Mouse (Mus musculus): ENCODE measurements around the gene Gm6880. TPM values are rescaled to one million over a fixed set of nuclear protein-coding genes. Genes with fewer than 3 reads are reported as not detected.

Gm6880 gene
- total and polyA plus RNA-seq, 3 experiments = not detected

DNA sequence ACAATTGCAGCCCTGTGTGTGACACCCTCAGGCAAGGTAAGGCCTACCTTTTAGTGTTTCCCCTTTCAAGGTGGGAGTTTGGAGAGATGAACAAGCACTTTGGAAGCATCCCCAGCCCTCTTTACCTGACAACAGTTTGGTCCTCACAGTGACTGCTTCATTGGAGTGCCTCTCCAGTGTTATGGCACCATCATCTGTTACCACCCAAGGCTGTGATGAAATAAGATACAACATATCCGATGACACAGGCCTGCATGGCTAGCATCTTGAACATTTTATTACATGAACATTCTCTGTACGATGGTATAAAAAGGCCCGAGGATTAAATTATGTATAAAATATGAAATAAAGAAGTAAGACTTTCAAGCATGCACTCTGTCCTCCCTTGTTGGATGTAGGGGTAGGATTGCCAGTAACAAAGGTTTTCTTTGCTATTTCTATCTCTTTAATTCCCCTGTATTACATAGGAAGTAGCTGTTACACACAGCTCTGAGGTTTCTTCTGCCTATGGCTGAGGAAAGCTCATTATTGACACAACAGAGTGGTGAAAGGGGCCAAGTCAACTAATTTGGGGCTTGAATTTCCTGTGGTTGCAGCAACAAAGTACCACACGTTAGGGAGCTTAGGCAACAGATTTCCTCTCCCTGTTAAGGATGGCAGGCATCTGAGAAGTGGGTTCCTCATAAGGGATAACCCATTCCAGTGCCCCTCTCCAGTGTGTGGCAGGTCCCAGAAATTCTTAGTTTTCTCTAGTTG lies 29.9 kb downstream of the Gm6880 start:
- H3K9ac ChIP-seq (ENCODE audit: control insufficient read depth, low read depth, low read length, poor library complexity, severe bottlenecking) = no peak overlapping the region
- no peak overlapping the region for H3K4me3 ChIP-seq (ENCODE audit: control insufficient read depth in 1 of 2, insufficient read depth in 1 of 2, low read depth in 2 of 2, low read length in 2 of 2)
- no peak overlapping the region for H3K27ac ChIP-seq (ENCODE audit: control insufficient read depth, low read depth, low read length)
- DNase-seq (ENCODE audit: low read depth, low spot score) = no peak
- no peaks in the 10 kb centered on the region for H3K79me2 ChIP-seq (ENCODE audit: control insufficient read depth, insufficient read depth, low read length, poor library complexity)
- H3K9me3 ChIP-seq (replicated peaks; ENCODE audit: insufficient read depth, low read length) = no peaks in the 10 kb centered on the region
- peaks cover 0 to 8% of the 10 kb centered on the region in 2 experiments; a peak in 3 of 4 replicates for H3K4me1 ChIP-seq (ENCODE audit: control insufficient read depth in 1 of 2, insufficient read depth in 2 of 2, low read length in 2 of 2)
- H3K36me3 ChIP-seq (ENCODE audit: control insufficient read depth in 1 of 2, insufficient read depth in 2 of 2, low read length in 2 of 2) = peaks cover 0 to 8% of the 10 kb centered on the region in 2 experiments; a peak in 2 of 4 replicates
- no peaks in the 10 kb centered on the region for H3K27me3 ChIP-seq (ENCODE audit: control insufficient read depth in 1 of 2, insufficient read depth in 2 of 2, low read length in 2 of 2)
- TF ChIP-seq ETS1 (IDR thresholded peaks at IDR 0.05; ENCODE audit: low read depth, low read length) (no peak), POLR2A (IDR thresholded peaks at IDR 0.05; ENCODE audit: control insufficient read depth in 1 of 2, insufficient read depth in 1 of 2, low read depth in 1 of 2, low read length in 2 of 2, poor library complexity in 1 of 2) (no peak), NELFE (IDR thresholded peaks at IDR 0.05; ENCODE audit: low read depth, low read length) (no peak), CTCF (IDR thresholded peaks at IDR 0.05 in 2 of 3, conservative IDR thresholded peaks at IDR 0.05 in 1 of 3; ENCODE audit: control insufficient read depth in 1 of 3, insufficient read depth in 1 of 3, low read depth in 2 of 3, low read length in 3 of 3, poor library complexity in 1 of 3, severe bottlenecking in 1 of 3) (no peak), MAFK (IDR thresholded peaks at IDR 0.05; ENCODE audit: borderline replicate concordance, low read depth, low read length) (no peak)

Other genes with a start within 250 kb of the Gm6880 start
- gene Flna, start 231.6 kb downstream of the Gm6880 start, total RNA-seq (2012; rRNA removed) = 111 and 155 TPM in 2 replicates
- gene Flna, start 231.6 kb downstream of the Gm6880 start, polyA plus RNA-seq (2012; ENCODE audit: insufficient read depth in 1 of 2, insufficient read length in 2 of 2, low read depth in 1 of 2, low replicate concordance in 2 of 2, missing spikeins in 1 of 2) = 100 to 1,000 TPM; 147 to 233 TPM
- 52.2 and 55.5 TPM in 2 replicates for gene Emd, start 226.7 kb downstream of the Gm6880 start, total RNA-seq (2012; rRNA removed)
- 100 to 1,000 TPM; 130 to 157 TPM for gene Emd, start 226.7 kb downstream of the Gm6880 start, polyA plus RNA-seq (2012; ENCODE audit: insufficient read depth in 1 of 2, insufficient read length in 2 of 2, low read depth in 1 of 2, low replicate concordance in 2 of 2, missing spikeins in 1 of 2)
- gene Rpl10, start 210.6 kb downstream of the Gm6880 start, total RNA-seq (2012; rRNA removed) = 3,229 and 3,230 TPM in 2 replicates
- 100 to 1,000 TPM in 1 of 2 experiments, not detected in 1; 232 TPM for gene Rpl10, start 210.6 kb downstream of the Gm6880 start, polyA plus RNA-seq (2012; ENCODE audit: insufficient read depth in 1 of 2, insufficient read length in 2 of 2, low read depth in 1 of 2, low replicate concordance in 2 of 2, missing spikeins in 1 of 2)
- 26.1 and 28.0 TPM in 2 replicates for gene Taz, start 199.5 kb downstream of the Gm6880 start, total RNA-seq (2012; rRNA removed)
- 10 to 100 TPM in 1 of 2 experiments, not detected in 1; 34.1 TPM for gene Taz, start 199.5 kb downstream of the Gm6880 start, polyA plus RNA-seq (2012; ENCODE audit: insufficient read depth in 1 of 2, insufficient read length in 2 of 2, low read depth in 1 of 2, low replicate concordance in 2 of 2, missing spikeins in 1 of 2)
- 5.0 and 5.6 TPM in 2 replicates for gene Dnase1l1, start 199.1 kb downstream of the Gm6880 start, total RNA-seq (2012; rRNA removed)
- gene Dnase1l1, start 199.1 kb downstream of the Gm6880 start, polyA plus RNA-seq (2012; ENCODE audit: insufficient read depth in 1 of 2, insufficient read length in 2 of 2, low read depth in 1 of 2, low replicate concordance in 2 of 2, missing spikeins in 1 of 2) = 1 to 10 TPM in 1 of 2 experiments, not detected in 1; 9.5 TPM
- 31.7 and 41.6 TPM in 2 replicates for gene Atp6ap1, start 184.3 kb downstream of the Gm6880 start, total RNA-seq (2012; rRNA removed)
- gene Atp6ap1, start 184.3 kb downstream of the Gm6880 start, polyA plus RNA-seq (2012; ENCODE audit: insufficient read depth in 1 of 2, insufficient read length in 2 of 2, low read depth in 1 of 2, low replicate concordance in 2 of 2, missing spikeins in 1 of 2) = 100 to 1,000 TPM in 1 of 2 experiments, 10 to 100 TPM in 1; 75.5 to 355 TPM
- 5.2 and 6.4 TPM in 2 replicates for gene Gdi1, start 176.4 kb downstream of the Gm6880 start, total RNA-seq (2012; rRNA removed)
- 10 to 100 TPM in 1 of 2 experiments, not detected in 1; 24.5 TPM for gene Gdi1, start 176.4 kb downstream of the Gm6880 start, polyA plus RNA-seq (2012; ENCODE audit: insufficient read depth in 1 of 2, insufficient read length in 2 of 2, low read depth in 1 of 2, low replicate concordance in 2 of 2, missing spikeins in 1 of 2)
- 43.6 and 46.3 TPM in 2 replicates for gene Fam50a, start 168.4 kb downstream of the Gm6880 start, total RNA-seq (2012; rRNA removed)
- 100 to 1,000 TPM in 1 of 2 experiments, 10 to 100 TPM in 1; 64.8 to 107 TPM for gene Fam50a, start 168.4 kb downstream of the Gm6880 start, polyA plus RNA-seq (2012; ENCODE audit: insufficient read depth in 1 of 2, insufficient read length in 2 of 2, low read depth in 1 of 2, low replicate concordance in 2 of 2, missing spikeins in 1 of 2)
- 7.3 and 8.3 TPM in 2 replicates for gene Plxna3, start 152.3 kb downstream of the Gm6880 start, total RNA-seq (2012; rRNA removed)
- 10 to 100 TPM in 1 of 2 experiments, not detected in 1; 13.7 TPM for gene Plxna3, start 152.3 kb downstream of the Gm6880 start, polyA plus RNA-seq (2012; ENCODE audit: insufficient read depth in 1 of 2, insufficient read length in 2 of 2, low read depth in 1 of 2, low replicate concordance in 2 of 2, missing spikeins in 1 of 2)
- 52.7 and 61.7 TPM in 2 replicates for gene Lage3, start 127.8 kb downstream of the Gm6880 start, total RNA-seq (2012; rRNA removed)
- 10 to 100 TPM in 1 of 2 experiments, not detected in 1; 88.1 TPM for gene Lage3, start 127.8 kb downstream of the Gm6880 start, polyA plus RNA-seq (2012; ENCODE audit: insufficient read depth in 1 of 2, insufficient read length in 2 of 2, low read depth in 1 of 2, low replicate concordance in 2 of 2, missing spikeins in 1 of 2)
- 23.4 and 24.0 TPM in 2 replicates for gene Ubl4a, start 108.2 kb downstream of the Gm6880 start, total RNA-seq (2012; rRNA removed)
- gene Ubl4a, start 108.2 kb downstream of the Gm6880 start, polyA plus RNA-seq (2012; ENCODE audit: insufficient read depth in 1 of 2, insufficient read length in 2 of 2, low read depth in 1 of 2, low replicate concordance in 2 of 2, missing spikeins in 1 of 2) = 10 to 100 TPM in 1 of 2 experiments, not detected in 1; 82.4 TPM
- 13.7 and 19.4 TPM in 2 replicates for gene Slc10a3, start 108.0 kb downstream of the Gm6880 start, total RNA-seq (2012; rRNA removed)
- 10 to 100 TPM in 1 of 2 experiments, not detected in 1; 16.0 TPM for gene Slc10a3, start 108.0 kb downstream of the Gm6880 start, polyA plus RNA-seq (2012; ENCODE audit: insufficient read depth in 1 of 2, insufficient read length in 2 of 2, low read depth in 1 of 2, low replicate concordance in 2 of 2, missing spikeins in 1 of 2)
- gene Fam3a, start 88.1 kb downstream of the Gm6880 start, total RNA-seq (2012; rRNA removed) = 4.8 and 6.4 TPM in 2 replicates
- 10 to 100 TPM in 1 of 2 experiments, not detected in 1; 14.6 TPM for gene Fam3a, start 88.1 kb downstream of the Gm6880 start, polyA plus RNA-seq (2012; ENCODE audit: insufficient read depth in 1 of 2, insufficient read length in 2 of 2, low read depth in 1 of 2, low replicate concordance in 2 of 2, missing spikeins in 1 of 2)
- 26.6 and 29.1 TPM in 2 replicates for gene Ikbkg, start 88.1 kb downstream of the Gm6880 start, total RNA-seq (2012; rRNA removed)
- gene Ikbkg, start 88.1 kb downstream of the Gm6880 start, polyA plus RNA-seq (2012; ENCODE audit: insufficient read depth in 1 of 2, insufficient read length in 2 of 2, low read depth in 1 of 2, low replicate concordance in 2 of 2, missing spikeins in 1 of 2) = 10 to 100 TPM in 1 of 2 experiments, not detected in 1; 21.7 TPM
- gene G6pdx, start 52.2 kb downstream of the Gm6880 start, total RNA-seq (2012; rRNA removed) = 27.9 and 37.0 TPM in 2 replicates
- 10 to 100 TPM in 1 of 2 experiments, not detected in 1; 54.1 TPM for gene G6pdx, start 52.2 kb downstream of the Gm6880 start, polyA plus RNA-seq (2012; ENCODE audit: insufficient read depth in 1 of 2, insufficient read length in 2 of 2, low read depth in 1 of 2, low replicate concordance in 2 of 2, missing spikeins in 1 of 2)
- not detected in 2 replicates for gene Olfr1326-ps1, start 93.5 kb upstream of the Gm6880 start, total RNA-seq (2012; rRNA removed)
- not detected for gene Olfr1326-ps1, start 93.5 kb upstream of the Gm6880 start, polyA plus RNA-seq (2012; ENCODE audit: insufficient read depth in 1 of 2, insufficient read length in 2 of 2, low read depth in 1 of 2, low replicate concordance in 2 of 2, missing spikeins in 1 of 2)
- not detected in 2 replicates for gene Olfr1325, start 111.3 kb upstream of the Gm6880 start, total RNA-seq (2012; rRNA removed)
- not detected for gene Olfr1325, start 111.3 kb upstream of the Gm6880 start, polyA plus RNA-seq (2012; ENCODE audit: insufficient read depth in 1 of 2, insufficient read length in 2 of 2, low read depth in 1 of 2, low replicate concordance in 2 of 2, missing spikeins in 1 of 2)
- not detected in 2 replicates for gene Gm5640, start 164.2 kb upstream of the Gm6880 start, total RNA-seq (2012; rRNA removed)
- not detected for gene Gm5640, start 164.2 kb upstream of the Gm6880 start, polyA plus RNA-seq (2012; ENCODE audit: insufficient read depth in 1 of 2, insufficient read length in 2 of 2, low read depth in 1 of 2, low replicate concordance in 2 of 2, missing spikeins in 1 of 2)